Mouse (Mus musculus) forebrain, embryonic 11.5 days (tissue): ENCODE measurements at regions not wholly inside any gene's neighbourhood (a gene's known extent, or its start where the extent isn't known, plus 50 kb on each side); places are given as distances from the start of the nearest gene placed in this dataset.

ENCODE experiments used
- ATAC-seq: fragments of 200-750 bp; cut with Nextera tagmentation; replicated peaks from 2 replicates; pipeline ENCODE4 v1.8.0; 2017; ENCODE audit warnings: moderate TSS enrichment; ENCODE audit not compliant: low FRiP score
- DNase-seq: peaks from one replicate; pipeline ENCODE4 v3.0.0-alpha.2; 2017; ENCODE audit warnings: low spot score
- H3K27ac ChIP-seq: fragments of 300-500 bp; sonication (generic); 2 replicates; pipeline ENCODE4 v1.5.1; 2014; ENCODE audit warnings: low read depth, low read length
- H3K27me3 ChIP-seq: fragments of 300-500 bp; sonication (generic); 2 replicates; pipeline ENCODE4 v1.6.1; 2014; ENCODE audit warnings: mild to moderate bottlenecking, low read length, mixed read lengths; ENCODE audit not compliant: control insufficient read depth, insufficient read depth
- H3K36me3 ChIP-seq: fragments of 300-500 bp; sonication (generic); 2 replicates; pipeline ENCODE4 v1.6.1; 2014; ENCODE audit warnings: mild to moderate bottlenecking, low read length, moderate library complexity, mixed read lengths; ENCODE audit not compliant: control insufficient read depth, insufficient read depth
- H3K4me1 ChIP-seq: fragments of 300-500 bp; sonication (generic); replicated peaks from 2 replicates; pipeline ENCODE4 v1.6.1; 2014; ENCODE audit warnings: low read length, mixed read lengths; ENCODE audit not compliant: control insufficient read depth, insufficient read depth
- H3K4me2 ChIP-seq: fragments of 300-500 bp; sonication (generic); 2 replicates; pipeline ENCODE4 v1.6.1; 2014; ENCODE audit warnings: low read depth, mild to moderate bottlenecking, low read length, moderate library complexity, mixed read lengths; ENCODE audit not compliant: severe bottlenecking
- H3K4me3 ChIP-seq: fragments of 300-500 bp; sonication (generic); 2 replicates; pipeline ENCODE4 v1.5.1; 2014; ENCODE audit warnings: low read depth, low read length
- H3K9ac ChIP-seq: fragments of 300-500 bp; sonication (generic); 2 replicates; pipeline ENCODE4 v1.6.1; 2014; ENCODE audit warnings: low read length
- H3K9me3 ChIP-seq: fragments of 300-500 bp; sonication (generic); 2 replicates; pipeline ENCODE4 v1.6.1; 2016; ENCODE audit warnings: low read length, mixed read lengths; ENCODE audit not compliant: control insufficient read depth
- WGBS: fragments of 180-500 bp; shearing (Covaris S2); extraction: QIAGEN DNeasy Blood & Tissue Kit; methylation state at CpG from one replicate; pipeline ENCODE4 v1.1.7; 2014; 5-methylcytosine and 5-hydroxymethylcytosine counted together

DNA sequence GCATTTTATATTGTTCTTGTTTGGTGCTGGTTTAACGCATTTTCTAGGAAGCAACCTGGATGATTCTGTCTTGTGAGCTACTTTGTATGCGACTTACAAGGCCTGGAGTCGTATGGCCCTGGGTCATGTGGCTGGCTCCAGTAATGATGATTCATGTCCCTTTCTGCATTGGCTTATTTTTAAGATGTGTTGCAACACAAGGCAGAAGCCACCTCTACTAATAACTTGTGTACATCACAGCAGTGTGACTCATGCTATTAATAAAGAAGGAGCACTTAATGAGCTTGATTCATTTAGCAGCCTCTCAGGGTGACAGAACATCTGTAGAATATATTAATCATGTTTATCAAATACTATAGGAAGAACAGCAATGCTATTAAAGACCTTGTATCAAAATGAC, 84.0 kb downstream of the Slc5a7 start:
- no peak overlapping the region for H3K4me2 ChIP-seq
- H3K4me1 ChIP-seq, result no peaks in the 10 kb centered on the region
- no peak overlapping the region for H3K9ac ChIP-seq
- WGBS, result 93% methylated on average over 3 of the region's 3 CpGs
- no peaks in the 10 kb centered on the region for H3K9me3 ChIP-seq
- no peak for ATAC-seq
- H3K27ac ChIP-seq, result no peak overlapping the region
- H3K27me3 ChIP-seq, result no peaks in the 10 kb centered on the region
- H3K36me3 ChIP-seq, result no peaks in the 10 kb centered on the region
- H3K4me3 ChIP-seq, result no peak overlapping the region
- no peak for DNase-seq

DNA sequence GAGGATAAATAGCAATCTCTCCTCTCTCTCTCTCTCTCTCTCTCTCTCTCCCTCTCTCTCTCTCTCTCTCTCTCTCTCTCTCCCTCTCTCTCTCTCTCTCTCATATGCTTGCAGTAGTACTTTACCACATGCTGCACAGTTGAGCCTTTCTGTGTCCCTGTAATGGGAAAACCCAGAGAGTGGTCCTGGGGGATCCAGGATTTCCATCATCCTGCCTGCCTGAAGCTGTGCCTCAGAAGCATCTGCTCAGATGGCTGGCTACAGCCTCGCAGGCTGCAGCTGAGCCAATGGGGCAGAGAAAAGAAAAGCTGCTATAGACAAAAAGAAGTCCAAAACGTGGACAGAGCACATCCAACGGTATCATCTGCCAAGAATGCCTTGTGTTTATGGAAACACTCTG, 97.1 kb downstream of the Slc5a7 start:
- Histone ChIP-seq H3K36me3 (no peaks in the 10 kb centered on the region), H3K4me2 (no peak overlapping the region), H3K9ac (no peak overlapping the region), H3K27ac (no peak overlapping the region), H3K9me3 (no peaks in the 10 kb centered on the region), H3K27me3 (no peaks in the 10 kb centered on the region), H3K4me1 (no peaks in the 10 kb centered on the region), H3K4me3 (no peak overlapping the region)
- ATAC-seq (no peak), DNase-seq (no peak)
- 65% methylated on average over 3 of the region's 3 CpGs for WGBS

DNA sequence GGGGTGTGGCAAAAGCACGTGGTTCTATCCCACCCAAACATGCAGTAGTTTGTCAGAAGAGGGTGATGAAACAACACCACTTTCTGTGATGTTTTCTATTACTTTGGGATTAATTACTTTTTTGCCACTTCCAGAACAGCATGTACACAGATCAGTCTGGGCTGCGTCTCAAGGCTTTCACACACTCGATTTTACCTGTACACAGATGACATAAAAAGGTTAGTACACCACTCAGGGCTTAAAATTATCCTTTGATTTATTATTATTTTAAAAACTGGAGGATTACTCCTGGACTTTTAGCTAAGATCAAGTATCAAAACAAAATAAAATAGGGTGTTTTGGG, 106.6 kb downstream of the Slc5a7 start:
- H3K4me1 ChIP-seq, result no peaks in the 10 kb centered on the region
- H3K9me3 ChIP-seq, result no peaks in the 10 kb centered on the region
- H3K9ac ChIP-seq, result no peak overlapping the region
- no peak overlapping the region for H3K27ac ChIP-seq
- 74% methylated on average over 3 of the region's 3 CpGs for WGBS
- ATAC-seq (no peak; the same call in 1 of the 2 replicates), DNase-seq (no peak)
- H3K4me2 ChIP-seq, result no peak overlapping the region
- no peaks in the 10 kb centered on the region for H3K36me3 ChIP-seq
- no peak overlapping the region for H3K4me3 ChIP-seq
- no peaks in the 10 kb centered on the region for H3K27me3 ChIP-seq

DNA sequence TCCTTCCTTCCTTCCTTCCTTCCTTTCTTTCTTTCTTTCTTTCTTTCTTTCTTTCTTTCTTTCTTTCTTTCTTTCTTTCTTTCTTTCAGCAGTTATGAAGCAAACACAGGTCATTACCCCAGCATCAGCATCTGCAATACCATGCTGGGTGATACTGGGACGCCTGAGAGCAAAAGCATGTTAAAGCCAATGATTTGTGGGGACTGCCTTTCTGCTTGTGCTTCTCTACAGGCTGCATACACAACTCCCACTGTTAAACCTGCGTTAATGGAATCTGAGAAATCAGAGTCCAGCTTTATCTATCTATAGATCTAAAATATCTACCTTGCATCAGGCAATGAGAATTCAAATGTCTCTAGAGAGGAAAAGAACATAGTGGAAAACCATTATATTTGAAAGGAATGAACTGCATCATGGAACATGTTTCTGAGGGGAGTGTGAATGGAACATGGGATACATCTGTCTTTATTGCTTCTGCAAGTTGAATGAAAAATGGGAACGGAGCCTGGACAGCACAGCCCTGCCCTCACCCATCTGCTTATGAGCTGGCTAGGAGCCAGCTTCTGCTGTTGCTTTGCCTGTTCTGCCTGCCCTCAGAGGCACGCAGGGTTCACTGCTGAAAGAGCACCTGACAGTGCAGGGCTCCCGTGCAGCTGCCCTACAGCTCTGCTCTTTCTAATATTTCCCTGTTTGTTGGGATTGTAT, 107.2 kb downstream of the Slc5a7 start:
- ATAC-seq, result peak; percentile 36; the same call in 1 of the 2 replicates
- Histone ChIP-seq H3K4me1 (no peaks in the 10 kb centered on the region), H3K4me3 (no peak overlapping the region), H3K27ac (no peak overlapping the region), H3K36me3 (no peaks in the 10 kb centered on the region), H3K9ac (no peak overlapping the region), H3K4me2 (no peak overlapping the region), H3K27me3 (no peaks in the 10 kb centered on the region), H3K9me3 (no peaks in the 10 kb centered on the region)
- no peak for DNase-seq
- WGBS, result 66% methylated on average over 5 of the region's 5 CpGs

DNA sequence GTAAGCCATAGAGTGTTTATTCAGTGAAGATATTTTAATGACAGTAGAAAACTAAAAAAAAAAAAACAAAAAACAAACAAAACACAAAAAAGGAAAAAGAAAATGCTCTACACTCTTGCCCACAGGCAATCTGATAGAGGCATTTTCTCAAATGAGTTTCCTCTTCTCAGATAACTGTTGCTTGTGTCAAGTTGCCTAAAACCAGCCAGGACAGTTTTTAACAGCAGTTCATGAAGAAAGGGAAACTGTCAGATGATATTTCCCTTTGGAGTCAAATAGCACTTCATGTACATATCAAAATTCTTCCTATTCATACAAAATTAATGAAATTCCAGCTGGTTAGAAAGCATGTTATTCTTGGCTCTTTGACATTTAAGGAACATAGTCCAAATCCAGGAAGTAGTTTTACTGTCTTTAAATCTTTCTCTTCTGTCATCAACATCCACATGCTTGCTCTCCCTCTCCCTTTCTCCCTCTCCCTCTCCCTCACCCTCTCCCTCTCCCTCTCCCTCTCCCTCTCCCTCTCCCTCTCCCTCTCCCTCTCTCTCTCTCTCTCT, 109.8 kb downstream of the Slc5a7 start:
- Histone ChIP-seq H3K4me2 (no peak overlapping the region), H3K27ac (no peak overlapping the region), H3K36me3 (no peaks in the 10 kb centered on the region), H3K4me3 (no peak overlapping the region), H3K9ac (no peak overlapping the region), H3K4me1 (no peaks in the 10 kb centered on the region), H3K9me3 (no peaks in the 10 kb centered on the region), H3K27me3 (no peaks in the 10 kb centered on the region)
- ATAC-seq, result no peak
- DNase-seq, result no peak

DNA sequence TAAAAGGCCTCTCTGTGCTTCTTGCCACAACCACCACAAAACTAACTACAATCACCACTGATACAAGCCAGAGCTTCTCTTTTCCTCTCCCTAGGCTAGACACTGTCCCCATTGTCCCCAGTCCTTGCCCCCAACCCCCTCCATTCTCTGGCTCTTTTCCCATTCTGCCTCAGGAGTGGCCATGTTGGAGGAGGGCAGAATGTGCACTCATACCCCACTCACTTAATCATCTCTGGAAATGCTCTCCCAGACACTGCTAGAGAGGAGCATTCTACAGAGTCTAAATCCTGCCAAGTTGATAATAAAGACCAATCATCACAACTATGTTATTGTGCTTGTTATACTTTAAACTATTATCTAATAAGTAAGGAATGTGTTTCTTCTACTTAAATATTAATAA, 116.8 kb downstream of the Slc5a7 start:
- Histone ChIP-seq H3K27ac (no peak overlapping the region), H3K4me2 (no peak overlapping the region), H3K27me3 (no peaks in the 10 kb centered on the region), H3K9me3 (no peaks in the 10 kb centered on the region), H3K4me3 (no peak overlapping the region), H3K9ac (no peak overlapping the region), H3K36me3 (no peaks in the 10 kb centered on the region), H3K4me1 (no peaks in the 10 kb centered on the region)
- no peak for DNase-seq
- ATAC-seq, result no peak

DNA sequence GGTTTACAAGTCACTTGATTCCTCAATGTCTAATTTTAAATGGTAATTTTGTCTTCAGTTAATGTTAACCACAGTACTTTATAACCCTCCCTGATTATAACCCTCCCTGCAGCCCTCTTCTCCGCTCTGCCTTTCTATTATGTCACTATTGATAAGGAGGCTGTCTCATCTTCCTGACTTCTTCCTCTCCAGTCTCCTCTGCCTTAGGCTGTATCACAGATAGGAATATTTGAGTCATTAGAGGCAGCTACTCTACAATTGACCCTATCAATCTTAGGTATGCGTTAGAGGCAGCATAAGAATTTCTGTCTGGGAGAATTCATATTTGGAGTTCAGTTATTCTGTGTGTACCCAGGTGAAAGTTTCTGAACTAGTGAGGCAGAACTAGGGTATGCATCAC, 118.3 kb downstream of the Slc5a7 start:
- DNase-seq, result no peak
- H3K36me3 ChIP-seq, result no peaks in the 10 kb centered on the region
- H3K4me3 ChIP-seq, result no peak overlapping the region
- ATAC-seq, result no peak
- no peak overlapping the region for H3K4me2 ChIP-seq
- H3K9me3 ChIP-seq, result no peaks in the 10 kb centered on the region
- 88% methylated on average over 2 of the region's 2 CpGs for WGBS
- H3K4me1 ChIP-seq, result no peaks in the 10 kb centered on the region
- no peaks in the 10 kb centered on the region for H3K27me3 ChIP-seq
- H3K9ac ChIP-seq, result no peak overlapping the region
- no peak overlapping the region for H3K27ac ChIP-seq

DNA sequence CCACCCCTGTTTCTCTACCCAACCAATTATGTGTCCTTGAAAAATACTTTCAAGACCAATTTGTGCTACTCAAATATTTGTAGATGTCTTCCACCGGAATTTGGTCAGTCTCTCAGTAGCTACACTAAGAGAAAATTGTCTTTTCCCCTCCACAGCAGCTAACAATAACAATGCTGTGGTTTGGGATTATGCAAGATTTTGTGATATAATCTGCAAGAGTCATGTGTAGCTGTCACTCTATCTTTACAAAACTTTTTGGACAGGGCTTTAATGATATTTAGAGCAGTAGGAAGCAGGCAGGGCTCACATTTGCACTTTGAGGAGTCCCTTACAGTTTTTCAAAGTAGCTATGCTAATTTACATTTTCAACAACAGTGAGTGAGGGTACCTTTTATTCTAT, 128.1 kb downstream of the Slc5a7 start:
- H3K4me3 ChIP-seq, result no peak overlapping the region
- H3K36me3 ChIP-seq, result no peaks in the 10 kb centered on the region
- no peaks in the 10 kb centered on the region for H3K9me3 ChIP-seq
- H3K4me1 ChIP-seq, result no peaks in the 10 kb centered on the region
- 80% methylated on average over 1 of the region's 1 CpGs for WGBS
- H3K4me2 ChIP-seq, result no peak overlapping the region
- no peak for ATAC-seq
- no peak overlapping the region for H3K27ac ChIP-seq
- no peak overlapping the region for H3K9ac ChIP-seq
- DNase-seq, result no peak
- no peaks in the 10 kb centered on the region for H3K27me3 ChIP-seq

DNA sequence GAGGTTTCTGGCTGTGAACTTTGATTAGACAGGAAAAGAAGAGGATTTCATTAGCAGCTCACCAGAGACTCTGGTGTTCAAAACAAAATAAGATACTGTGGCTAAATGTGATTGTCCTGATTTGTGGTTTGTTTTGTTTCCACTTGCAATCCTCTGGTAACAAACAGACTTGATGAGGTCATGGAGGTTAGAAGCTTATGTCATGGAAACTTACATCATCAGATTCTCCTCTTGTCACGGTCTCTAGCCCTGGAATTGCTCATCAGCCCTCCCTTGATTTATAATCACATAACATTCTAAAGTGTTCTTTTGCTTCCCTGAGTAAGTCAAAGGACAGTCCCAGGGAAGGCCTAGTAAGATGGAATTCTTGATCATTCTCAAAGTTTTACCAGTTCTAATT, 130.8 kb downstream of the Slc5a7 start:
- no peaks in the 10 kb centered on the region for H3K4me1 ChIP-seq
- no peak overlapping the region for H3K4me2 ChIP-seq
- ATAC-seq (no peak), DNase-seq (no peak)
- no peaks in the 10 kb centered on the region for H3K36me3 ChIP-seq
- no peaks in the 10 kb centered on the region for H3K9me3 ChIP-seq
- H3K27me3 ChIP-seq, result no peaks in the 10 kb centered on the region
- H3K9ac ChIP-seq, result no peak overlapping the region
- WGBS, result 30% methylated on average over 1 of the region's 1 CpGs
- H3K27ac ChIP-seq, result no peak overlapping the region
- no peak overlapping the region for H3K4me3 ChIP-seq
